Mouse (Mus musculus) right cerebral cortex, postnatal 25 days (tissue): ENCODE results near the gene Syce3.
A peak's percentile ranks its signal among the peaks of the same experiment; 100 is the strongest.
"Not testable (repeated sequence)": the region's sequence is repeated elsewhere in the genome, so short reads cannot be mapped to it uniquely, and the experiment has no call there.

Experiments
- DNase-seq: peaks from one replicate; pipeline ENCODE4 v3.0.0; 2022

Syce3 gene

DNA sequence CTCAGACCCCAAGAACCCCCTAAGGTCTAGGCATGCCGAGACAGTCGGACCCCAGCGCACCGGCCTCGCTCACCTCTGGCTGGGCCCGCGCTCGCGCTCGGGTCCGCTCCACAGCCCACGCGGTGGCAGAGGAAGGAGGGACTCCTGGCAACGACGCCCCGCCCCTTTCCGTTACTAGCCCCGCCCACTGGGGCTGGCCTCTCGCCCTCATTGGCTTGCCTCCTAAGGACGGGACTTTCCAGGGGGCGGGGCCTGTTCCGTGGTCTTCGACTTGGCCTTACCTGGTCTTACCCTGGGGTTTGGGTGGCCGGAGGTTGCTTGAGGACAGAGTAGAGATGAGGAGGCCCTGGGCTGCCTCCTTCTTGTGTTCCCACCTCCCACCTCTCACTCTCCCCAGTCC is at the start of gene Syce3:
TSS of gene Syce3 (minus strand) at position 386 of the 400 bp plus-strand sequence.
- DNase-seq: no peak

GRCm38 (mm10) chr15:89459821-89460220 is 49.5 kb upstream of the Syce3 start:
- no peak for DNase-seq

- DNase-seq: no peak
These were observed 48.6 kb upstream of the Syce3 start for GRCm38 (mm10) chr15:89458942-89459341.

- DNase-seq: peak; percentile 12
These were observed 45.3 kb upstream of the Syce3 start for GRCm38 (mm10) chr15:89455642-89456041.

DNA sequence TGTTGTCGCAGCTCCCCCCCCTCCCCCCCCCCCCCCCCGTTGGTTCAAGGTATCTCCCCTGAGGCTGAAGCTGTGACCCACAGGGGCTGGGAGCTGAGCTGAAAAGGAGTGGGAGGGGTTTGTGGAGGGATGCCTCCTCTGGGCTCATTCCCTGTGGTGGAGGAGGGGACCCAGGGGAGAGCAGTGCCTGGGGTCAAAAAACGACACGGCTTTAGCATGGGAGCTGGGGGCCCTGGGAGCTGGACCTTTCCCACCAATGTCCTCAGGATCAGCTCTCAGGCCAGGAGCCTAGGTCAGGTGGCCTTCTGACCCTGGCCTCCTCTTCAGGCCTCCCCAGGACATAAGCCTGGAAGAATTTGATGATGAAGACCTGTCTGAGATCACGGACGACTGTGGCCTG is 44.6 kb upstream of the Syce3 start:
- DNase-seq: no peak

DNA sequence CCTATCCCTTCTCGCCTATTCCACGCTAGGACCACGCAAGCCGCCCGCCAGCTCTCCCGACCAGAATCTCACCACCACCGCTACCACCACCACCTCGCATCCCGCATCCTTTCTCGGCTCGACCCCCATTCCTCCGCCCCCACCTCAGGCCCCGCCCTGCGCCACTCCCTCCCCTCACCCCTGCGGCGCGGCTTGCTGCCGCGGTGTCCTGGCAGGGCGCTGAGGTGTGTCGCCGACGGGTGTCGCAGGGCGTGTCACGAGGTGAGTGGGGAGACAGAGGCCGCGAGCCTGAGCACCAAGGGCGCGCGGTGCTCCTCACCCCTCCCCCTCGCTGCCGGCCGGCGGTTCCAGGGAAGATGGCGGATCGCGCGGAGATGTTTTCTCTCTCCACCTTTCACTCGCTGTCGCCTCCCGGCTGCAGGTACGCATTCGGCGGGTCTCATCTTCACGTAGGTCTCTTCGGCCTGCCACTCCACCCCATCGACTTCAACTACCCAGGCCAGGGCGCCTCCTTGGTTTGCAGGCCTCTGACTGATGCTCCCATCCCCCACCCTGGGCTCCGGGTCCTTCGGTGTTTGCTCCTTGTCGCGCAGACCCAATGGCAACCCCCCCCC is 43.7 kb upstream of the Syce3 start, which contains the start of gene Mapk8ip2:
TSS of gene Mapk8ip2 (plus strand) at position 49 of the 614 bp plus-strand sequence.
- DNase-seq: peak; percentile 66

- DNase-seq: no peak
These were observed 42.9 kb upstream of the Syce3 start for GRCm38 (mm10) chr15:89452906-89453864.

- DNase-seq: no peak
These were observed 32.3 kb upstream of the Syce3 start for GRCm38 (mm10) chr15:89442486-89443070.

DNA sequence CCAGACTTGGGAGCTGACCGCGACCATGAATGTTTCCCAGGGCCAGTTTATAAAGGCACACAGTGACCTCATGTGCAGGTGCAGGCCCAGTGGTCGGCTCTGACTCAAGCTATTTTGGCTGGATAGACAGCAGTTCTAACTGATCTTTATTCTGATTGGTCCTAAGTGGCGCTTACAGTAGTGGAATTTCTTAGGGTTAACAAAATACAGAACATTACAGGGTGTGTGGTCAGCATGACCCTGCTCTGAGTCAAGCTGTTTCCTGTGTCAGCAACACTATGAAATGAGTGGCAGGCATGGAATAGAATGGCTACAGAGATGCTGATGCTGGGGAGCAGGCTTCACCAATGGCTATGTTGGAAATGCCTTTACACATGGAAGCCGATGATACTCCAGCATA is 25.6 kb upstream of the Syce3 start:
- no peak for DNase-seq

DNA sequence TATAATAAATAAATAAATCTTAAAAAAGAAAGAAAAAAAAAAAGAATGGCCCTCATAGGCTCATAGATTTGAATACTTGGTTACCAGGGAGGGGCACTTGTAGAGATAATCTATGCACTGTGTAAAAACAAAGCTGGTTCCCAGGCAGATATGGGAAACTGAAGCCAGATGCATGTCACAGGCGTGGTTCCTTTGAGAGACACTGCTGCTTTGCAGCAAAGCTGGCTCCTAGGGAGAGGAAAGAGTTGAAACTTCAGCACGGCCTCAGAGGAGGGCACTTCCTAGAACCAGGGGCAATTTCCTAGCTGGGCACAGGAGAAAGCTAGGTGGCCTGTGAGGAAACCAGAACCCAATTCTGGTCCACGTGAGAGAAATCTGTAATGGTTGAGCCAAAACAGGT is 23.8 kb upstream of the Syce3 start:
- no peak for DNase-seq

GRCm38 (mm10) chr15:89432946-89433345 is 22.6 kb upstream of the Syce3 start:
- DNase-seq: no peak

DNA sequence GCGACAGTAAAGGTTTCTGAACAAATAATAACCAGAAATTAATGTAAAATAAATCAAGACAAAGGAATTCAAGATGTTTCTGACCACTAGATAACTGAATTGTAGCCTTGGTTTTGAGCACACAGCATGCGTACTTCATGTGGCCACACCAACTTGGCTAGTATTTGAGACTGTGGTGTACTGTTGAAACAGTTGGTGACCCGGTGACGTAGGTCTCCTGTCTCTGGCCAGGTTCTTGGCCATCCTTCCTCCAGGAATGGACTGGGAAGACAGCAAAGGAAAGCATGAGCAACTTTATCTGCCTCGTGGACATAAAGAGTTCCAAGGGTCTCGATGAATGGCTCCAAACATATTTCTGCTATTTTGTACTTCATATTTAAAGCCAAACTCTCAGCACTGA is 21.5 kb upstream of the Syce3 start:
- DNase-seq: no peak

- no peak for DNase-seq
These were observed 21.0 kb upstream of the Syce3 start for GRCm38 (mm10) chr15:89431271-89431670.

DNA sequence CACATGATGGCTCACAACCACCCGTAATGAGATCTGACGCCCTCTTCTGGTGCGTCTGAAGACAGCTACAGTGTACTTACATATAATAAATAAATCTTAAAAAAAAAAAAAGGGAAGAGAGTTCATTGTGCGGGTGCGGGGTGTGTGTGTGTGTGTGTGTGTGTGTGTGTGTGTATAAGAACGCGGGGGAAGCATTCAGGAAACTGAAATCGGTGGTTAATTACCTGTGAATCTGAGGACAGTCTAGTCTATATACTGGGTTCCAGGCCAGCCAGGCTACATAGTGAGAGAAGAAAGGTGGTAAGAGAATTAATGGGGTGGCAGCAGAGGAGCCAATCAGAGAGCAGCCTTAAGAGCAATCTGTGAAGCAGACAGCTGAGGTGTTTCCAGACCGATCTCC is 20.5 kb upstream of the Syce3 start:
- not testable (repeated sequence) for DNase-seq

DNA sequence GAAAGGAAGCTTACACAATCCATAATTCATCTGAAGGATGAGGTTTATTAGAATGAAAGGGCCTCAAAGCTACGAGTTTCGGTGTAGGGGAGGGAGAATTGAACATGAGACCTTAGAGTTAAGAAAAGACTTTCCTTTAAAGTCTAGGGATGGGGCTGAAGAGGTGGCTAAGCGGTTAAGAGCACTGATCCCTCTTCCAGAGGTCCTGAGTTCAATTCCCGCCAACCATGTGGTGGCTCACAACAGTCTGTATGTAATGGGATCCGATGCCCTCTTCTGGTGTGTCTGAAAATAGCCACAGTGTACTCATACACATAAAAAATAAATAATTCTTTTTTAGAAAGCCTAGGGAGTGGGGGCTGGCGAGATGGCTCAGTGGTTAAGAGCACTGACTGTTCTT is 20.0 kb upstream of the Syce3 start:
- no peak for DNase-seq

DNA sequence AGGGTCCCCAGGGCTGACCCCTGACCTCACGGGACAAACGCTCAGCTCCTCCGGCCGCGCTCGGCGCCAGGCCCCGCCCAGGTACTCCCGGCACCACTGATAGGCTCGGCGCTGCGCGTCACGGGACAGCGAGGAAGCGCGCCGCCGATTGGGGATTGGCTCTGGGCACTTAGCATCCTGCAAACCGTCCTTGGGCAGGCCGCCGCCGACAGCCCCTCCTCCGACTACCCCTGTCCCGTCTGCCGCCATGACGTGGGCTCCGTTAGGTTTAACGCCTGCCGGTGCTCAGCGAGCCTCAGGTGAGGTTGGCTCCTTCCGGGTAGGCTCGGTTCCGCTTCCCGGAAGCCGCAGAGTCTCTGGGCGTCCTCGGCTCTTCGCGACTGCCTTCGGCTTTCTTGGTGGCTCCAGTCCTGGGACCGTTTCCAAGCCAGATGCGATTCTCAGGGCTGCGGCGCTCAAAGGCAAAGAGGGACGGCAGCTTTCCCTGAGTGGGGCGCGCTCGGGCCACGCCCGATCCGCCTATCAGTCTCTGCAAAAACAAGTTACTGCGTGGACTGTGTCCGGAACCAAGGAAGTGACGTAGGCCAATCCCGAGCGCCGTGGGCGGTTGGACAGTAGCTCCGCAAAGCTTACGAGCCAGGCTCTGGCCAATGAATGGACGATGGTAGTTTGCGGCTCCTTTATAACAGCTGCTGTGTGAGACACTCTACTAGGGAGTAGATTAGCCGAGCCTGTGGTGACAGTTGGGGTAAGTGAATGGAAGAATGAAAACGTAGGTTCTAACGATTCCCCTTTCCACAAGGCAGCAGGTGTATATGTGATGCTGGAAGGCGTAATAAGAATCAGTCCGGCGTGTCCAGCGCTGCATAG is 19.3 kb upstream of the Syce3 start, which contains the start of the genes C730034F03Rik, Gm44502 and Chkb:
TSS of gene C730034F03Rik (plus strand) at position 238 of the 870 bp plus-strand sequence.
TSS of gene Gm44502 (minus strand) at position 345 of the 870 bp plus-strand sequence.
TSS of gene Chkb (minus strand) at position 557 of the 870 bp plus-strand sequence.
- peak; percentile 94 for DNase-seq

DNA sequence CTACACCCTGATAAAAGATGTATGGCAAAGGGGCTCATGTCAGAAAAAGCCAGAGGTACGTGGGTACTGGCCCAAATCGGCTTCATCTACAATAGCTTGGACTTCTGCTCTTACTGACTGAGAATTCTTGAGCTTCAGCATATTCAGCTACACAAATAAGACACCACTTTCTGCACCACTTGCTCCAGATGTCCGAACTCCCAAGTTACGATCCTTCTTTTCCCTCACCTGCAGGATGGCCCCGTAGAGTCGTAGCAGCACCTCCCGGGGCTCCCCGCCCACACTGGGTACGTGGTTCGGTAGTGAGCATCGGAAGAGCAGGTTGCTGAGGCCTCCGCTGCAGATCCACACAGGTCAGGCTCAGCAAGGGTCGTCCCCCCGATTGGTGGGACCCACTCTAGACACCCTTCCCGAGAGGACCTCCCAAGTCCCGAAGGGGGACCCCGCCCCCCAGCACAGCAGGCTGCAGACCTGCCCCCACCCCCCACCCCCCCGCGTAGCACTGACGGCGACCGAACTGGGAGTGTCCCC is 18.6 kb upstream of the Syce3 start:
- no peak for DNase-seq

- no peak for DNase-seq
These were observed 18.0 kb upstream of the Syce3 start for GRCm38 (mm10) chr15:89428136-89428790.

DNA sequence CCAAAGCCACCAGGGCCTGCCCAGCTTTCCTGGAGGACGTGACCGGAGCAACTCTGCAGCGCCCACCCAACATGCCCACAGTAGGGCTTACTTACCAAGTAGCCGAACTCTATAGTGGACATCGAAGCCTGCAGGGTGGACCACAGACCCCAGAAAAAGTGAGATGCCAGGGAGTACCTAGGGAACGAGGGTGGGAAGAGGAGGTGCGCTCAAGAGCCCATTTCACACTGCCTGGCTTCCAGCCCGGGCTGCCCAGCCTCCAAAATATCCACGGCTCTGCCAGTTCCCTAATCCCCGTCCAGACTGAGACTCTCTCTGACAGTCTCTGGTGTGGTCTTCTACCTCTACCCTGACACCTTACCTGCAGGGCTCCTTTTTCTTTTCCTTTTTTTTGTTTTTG is 16.4 kb upstream of the Syce3 start:
- no peak for DNase-seq

DNA sequence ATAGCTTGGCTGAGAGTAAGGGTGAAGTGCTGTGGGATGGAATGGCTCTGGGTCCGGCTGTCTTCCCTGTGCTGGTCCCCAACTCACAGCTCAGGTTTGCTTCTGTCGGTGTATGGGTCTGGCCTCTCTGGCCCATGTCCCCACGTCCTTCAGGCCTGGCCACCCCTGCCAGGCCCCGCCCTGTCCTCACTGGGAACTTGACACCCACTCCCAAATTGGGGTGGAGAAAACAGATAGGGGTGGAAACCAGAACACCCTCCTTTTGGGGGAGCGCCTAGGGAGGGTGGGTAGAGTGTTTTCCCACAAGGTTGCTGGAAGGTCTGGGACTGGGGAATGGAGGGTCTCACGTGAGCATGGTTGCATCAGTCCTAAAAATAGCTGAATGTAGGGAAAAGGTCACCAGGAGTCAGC is 15.4 kb upstream of the Syce3 start, which contains the start of gene Cpt1b:
TSS of gene Cpt1b (minus strand) at position 153 of the 411 bp plus-strand sequence.
- no peak for DNase-seq

- no peak for DNase-seq
These were observed 14.3 kb upstream of the Syce3 start for GRCm38 (mm10) chr15:89424621-89425020.
